Mouse (Mus musculus) embryonic stem cell, embryonic (primary cell): Measurements from ENCODE around the gene Gm14496.
"Not testable (repeated sequence)": the region's sequence is repeated elsewhere in the genome, so short reads cannot be mapped to it uniquely, and the experiment has no call there.

Source experiments
- CTCF ChIA-PET, 4 experiments: fragments of 300-600 bp in 2 of 4; fragments of 350-600 bp in 2 of 4; sonication (Branson Sonifier 250); formaldehyde crosslinking; loops; one replicate each; lab custom pipeline; 2022; ENCODE audit warnings: inconsistent platforms in 2 of 4; lab: Charles Lee
- POLR2A ChIA-PET, 4 experiments: fragments of 300-600 bp in 2 of 4; fragments of 350-600 bp in 2 of 4; sonication (Branson Sonifier 250); formaldehyde crosslinking; loops; one replicate each; lab custom pipeline; 2022; ENCODE audit warnings: antibody characterized with exemption in 4 of 4, inconsistent platforms in 1 of 4; lab: Charles Lee

Gm14496 gene

DNA sequence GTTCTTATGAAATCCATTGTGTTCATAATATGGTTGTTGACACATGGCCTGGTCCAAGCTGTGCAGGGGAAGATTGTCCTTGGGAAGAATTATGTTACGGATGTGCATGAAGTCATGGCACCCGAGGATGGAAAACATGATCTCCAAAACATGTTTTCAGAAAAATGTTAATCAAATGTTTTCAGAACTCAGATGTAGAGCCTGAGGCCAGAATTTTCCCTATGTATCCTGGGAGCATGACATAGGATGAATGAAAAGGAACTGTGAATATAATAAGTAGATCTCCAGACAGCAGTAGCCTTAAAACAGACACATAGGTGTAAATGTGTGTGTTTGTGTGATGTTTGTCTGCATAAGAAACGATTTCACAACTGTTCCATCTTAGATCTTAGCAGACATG lies at the start of gene Gm14496:
Gene Gm14496, plus strand, starts transcription at position 301 of the 400 bp plus-strand sequence.
- POLR2A ChIA-PET: no interaction called here
- CTCF ChIA-PET: no interaction called here

DNA sequence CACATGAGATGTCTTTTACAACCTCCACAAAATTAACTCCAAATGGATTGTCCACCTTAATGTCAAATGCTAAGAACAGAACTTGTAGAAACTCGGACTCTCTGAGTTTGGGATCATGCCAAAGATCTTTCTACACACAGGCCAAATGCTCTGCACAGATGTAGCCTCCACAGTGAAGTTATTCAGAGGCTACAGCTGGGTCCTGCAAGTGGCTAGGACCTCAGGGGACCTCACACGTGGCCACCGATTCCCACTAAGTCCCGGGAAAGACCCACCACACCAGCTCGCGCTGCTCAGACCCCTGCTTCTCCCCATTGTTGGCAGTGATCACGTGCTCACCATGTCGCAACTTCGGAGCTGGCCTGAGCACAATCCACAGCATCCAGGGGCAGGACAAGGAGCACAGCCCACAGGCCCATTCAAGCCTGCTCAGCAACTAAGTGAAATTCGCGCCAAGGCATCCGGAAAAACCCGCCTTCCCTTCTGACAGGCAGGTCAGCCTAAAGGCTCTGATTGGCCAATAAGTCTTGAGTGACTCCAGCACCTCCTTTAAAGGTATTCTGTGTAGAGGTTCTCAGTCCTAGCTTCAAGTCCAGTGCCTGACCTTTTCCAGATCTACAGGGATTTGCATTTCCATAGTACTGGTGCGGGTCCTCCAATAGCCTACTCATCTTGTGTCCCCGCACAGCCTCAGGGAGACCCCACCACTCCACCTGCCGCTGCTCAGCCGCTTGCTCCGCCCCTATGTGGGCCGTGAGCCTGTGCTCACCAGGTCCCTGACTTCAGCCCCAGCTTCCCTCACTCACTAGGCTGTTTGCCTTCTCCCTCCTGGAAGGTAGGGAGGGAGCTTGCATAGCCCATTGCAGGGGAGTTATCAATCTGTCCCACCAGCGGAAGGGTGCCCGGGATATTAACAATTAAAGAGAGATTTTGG lies 37.9 kb upstream of the Gm14496 start:
- CTCF ChIA-PET: interaction anchor here in 1 of 4 experiments (1.0 kb wide), 1 partner anchor 86 kb away, joined by 3 read pairs; no protein-coding TSS in a partner anchor
- POLR2A ChIA-PET: interaction anchor here in 3 of 4 experiments (0.5 to 1.2 kb wide), 8 partner anchors 17 to 338 kb away, joined by 3 to 5 read pairs (median 3); no protein-coding TSS in a partner anchor

- CTCF ChIA-PET: interaction anchor here in 1 of 4 experiments (0.6 kb wide), 1 partner anchor 100 kb away, joined by 3 read pairs; no protein-coding TSS in a partner anchor
These were observed 22.5 kb upstream of the Gm14496 start for GRCm38 (mm10) chr2:181968395-181968794.

DNA sequence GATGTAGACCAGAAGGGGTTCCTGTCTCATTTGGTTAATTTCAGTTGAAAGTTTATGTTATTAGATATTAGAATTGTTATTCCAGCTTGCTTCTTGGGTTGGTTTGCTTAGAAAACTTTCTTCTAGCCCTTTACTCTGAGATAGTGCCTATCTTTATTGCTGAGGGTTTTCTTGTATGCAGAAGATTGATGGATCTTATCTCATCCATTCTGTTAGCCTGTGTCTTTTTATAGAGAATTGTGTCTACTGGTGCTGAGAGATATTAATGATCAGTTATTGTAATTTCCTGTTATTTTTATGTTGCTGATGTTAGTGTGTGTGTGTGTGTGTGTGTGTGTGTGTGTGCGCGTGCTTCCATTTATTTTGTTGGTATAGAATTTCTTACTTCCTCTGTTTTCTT lies 21.7 kb upstream of the Gm14496 start:
- POLR2A ChIA-PET: no interaction called here
- CTCF ChIA-PET: interaction anchor here in 1 of 4 experiments (0.6 kb wide), 1 partner anchor 101 kb away, joined by 3 read pairs; no protein-coding TSS in a partner anchor

More at GRCm38 (mm10) chr2:181968395-181968794, 22.5 kb upstream of the Gm14496 start:
- POLR2A ChIA-PET: no interaction called here

GRCm38 (mm10) chr2:181981969-181982368 lies 9.0 kb upstream of the Gm14496 start:
- POLR2A ChIA-PET: interaction anchor here in 1 of 4 experiments (1.4 kb wide), 1 partner anchor 88 kb away, joined by 3 read pairs; no protein-coding TSS in a partner anchor
- CTCF ChIA-PET: not testable (repeated sequence)
